Mouse (Mus musculus) bone marrow, adult 2 months (tissue): ENCODE measurements around the gene Kdm4b.

Experiments used
- CTCF ChIP-seq: fragments of 200-500 bp; IDR thresholded peaks from 2 replicates; pipeline ENCODE4 v1.5.1; 2011; ENCODE audit warnings: low read length, control low read depth; ENCODE audit not compliant: control insufficient read depth, insufficient read depth
- POLR2A ChIP-seq: fragments of 200-500 bp; IDR thresholded peaks from 2 replicates; pipeline ENCODE4 v1.6.1; 2011; ENCODE audit warnings: low read depth, mild to moderate bottlenecking, control low read depth, low read length, borderline replicate concordance; ENCODE audit not compliant: control insufficient read depth

DNA sequence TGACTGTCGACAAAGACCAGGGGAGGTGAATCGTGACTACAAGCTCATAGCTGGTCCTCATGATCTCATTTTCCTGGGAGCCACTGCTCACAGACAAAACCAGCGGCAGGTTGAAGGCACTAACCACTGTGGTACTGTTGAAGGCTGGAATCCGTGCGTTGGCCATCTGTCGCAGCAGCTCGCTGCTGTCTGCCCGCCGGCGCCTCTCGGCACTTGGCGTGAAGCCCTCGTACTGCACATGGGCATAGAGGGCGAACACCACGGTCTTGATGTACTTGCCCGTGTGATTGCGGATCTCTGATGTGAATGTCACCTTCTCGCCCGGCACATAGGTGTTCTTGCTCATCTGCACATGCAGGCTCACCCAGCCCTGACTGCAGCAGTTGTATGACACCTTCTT lies 31.6 kb upstream of the Kdm4b start:
- no peak for TF ChIP-seq CTCF
- no peak for TF ChIP-seq POLR2A
